Mouse (Mus musculus): ENCODE results near the gene Rnf126. TPM values are rescaled to one million over a fixed set of nuclear protein-coding genes. Genes with fewer than 3 reads are reported as not detected.

Rnf126 gene
- total RNA-seq (2021) = 10 to 100 TPM; 90.8 to 97.7 TPM
- long read RNA-seq, transcript Rnf126-201 (9 exons, 1,639 nt) = major isoform, 129 of 176 reads
- long read RNA-seq, partial matches to known transcripts = 10 of 176 reads
- long read RNA-seq, other reads (novel, unspliced or antisense) = 37 of 176 reads

GRCm38 (mm10) chr10:79766508-79767325, at the start of gene Rnf126:
Gene Rnf126, minus strand, starts transcription at chr10:79766952.
- DNase-seq (ENCODE audit: low spot score in 2 of 2) = peak; percentile 99

DNA sequence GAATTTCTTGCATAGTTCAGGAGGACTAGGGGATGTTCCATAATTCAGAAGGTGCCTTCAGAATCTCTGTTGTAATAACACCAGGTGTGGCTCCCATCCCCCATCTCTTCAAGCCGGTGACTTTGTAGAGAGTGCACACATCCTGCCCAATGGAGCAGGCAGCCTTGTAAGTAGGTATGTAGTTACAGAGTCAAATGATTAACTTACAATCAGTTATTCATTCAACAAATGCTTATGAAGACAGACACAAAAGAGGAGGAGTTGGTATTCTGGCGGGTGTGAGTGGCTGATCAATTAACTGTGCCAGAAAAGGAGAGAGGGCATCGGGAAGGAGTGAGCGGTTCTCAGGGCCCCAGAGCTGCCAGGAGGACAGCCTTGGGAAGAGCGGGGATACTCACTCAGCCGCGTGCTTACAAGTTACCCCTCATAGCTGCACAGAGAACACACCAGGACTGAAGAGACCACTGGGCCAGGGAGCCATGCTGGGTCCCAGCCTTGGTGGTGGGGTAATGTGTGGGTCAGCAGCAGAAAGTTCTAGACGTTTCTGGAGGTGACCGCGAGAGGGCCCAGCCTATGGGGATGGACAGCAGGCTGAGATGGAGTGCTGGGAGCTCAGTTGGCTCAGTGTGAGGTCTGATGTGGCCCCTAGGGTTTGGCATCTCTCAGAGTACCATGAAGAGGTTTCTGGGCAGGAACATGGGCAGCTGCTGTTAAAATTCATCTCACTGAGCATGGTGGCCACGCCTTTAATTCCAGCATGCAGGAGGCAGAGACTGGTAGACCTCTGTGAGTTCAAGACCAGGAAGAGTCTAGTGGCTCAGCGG, 49.1 kb upstream of the Rnf126 start:
- no peak for DNase-seq (ENCODE audit: low spot score in 2 of 2)

DNA sequence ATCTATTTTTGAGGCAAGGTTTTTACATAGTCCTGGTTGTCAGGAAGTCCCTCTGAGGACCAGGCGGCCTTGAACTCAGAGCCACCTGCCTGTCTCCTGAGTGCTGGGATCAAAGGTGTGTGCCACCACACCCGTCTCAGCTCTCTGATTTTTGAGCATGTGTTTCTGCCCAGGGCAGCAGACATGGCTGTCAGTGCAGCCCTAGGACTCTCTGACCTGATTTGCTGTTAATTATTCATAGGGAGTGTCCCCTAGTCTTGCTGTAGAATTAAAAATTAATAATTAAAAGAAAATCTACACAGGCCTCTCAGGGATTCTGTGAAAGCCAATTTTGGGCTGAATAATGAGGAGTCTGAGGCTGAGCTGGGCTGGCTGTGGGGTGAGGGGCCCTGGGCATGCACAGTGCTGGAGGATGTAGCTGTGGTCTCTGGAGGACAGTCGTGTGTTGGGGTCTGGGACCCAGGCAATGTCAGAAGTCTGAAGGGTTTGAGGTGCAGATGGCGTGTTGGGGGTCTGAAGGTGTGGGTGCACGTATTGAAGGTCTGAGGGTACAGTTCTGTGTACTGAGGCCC, 47.6 kb upstream of the Rnf126 start:
- DNase-seq (ENCODE audit: low spot score in 2 of 2) = no peak

DNA sequence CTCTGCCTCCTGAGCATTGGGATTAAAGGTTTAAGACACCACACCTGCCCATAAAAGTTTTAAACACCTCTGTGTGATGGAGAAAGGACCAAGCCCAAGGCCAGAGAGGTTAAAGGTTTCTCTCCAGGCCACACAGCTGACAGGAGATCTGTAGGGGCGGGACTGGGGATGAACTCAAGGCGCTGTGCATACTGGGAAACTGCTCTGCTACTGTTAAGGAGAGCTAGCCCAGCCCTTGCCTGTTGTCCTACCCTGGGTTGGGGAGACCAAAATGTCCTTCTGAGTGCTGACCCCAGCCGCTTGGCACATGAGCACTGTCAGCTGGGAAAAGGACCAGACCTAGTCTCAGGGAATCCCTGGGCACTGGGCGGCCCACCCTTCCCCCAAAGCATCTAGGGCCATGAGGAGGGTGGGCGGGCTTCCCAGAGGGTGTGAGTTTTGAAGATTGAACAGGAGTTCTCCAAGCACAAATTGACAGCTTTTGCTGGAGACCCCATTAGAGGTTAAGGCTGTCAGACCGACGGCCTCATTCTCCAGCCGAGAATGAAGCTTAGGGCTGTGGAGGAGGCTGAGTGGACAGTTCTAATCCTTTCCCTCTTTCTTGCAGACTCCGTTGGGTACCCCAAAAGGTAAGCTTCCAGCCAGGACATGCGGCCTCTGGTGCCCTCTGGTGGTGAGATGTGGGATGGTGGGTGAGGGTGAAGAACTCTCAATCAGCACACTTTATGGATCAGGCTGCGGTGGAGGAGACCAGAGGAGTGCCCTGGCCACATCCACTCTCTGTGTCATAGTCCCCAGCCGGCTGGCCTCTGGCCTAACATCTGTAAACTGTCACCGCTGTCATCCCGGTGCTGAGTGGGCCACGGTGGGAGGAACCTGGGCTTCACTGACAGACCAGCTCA, 45.2 kb upstream of the Rnf126 start:
- DNase-seq (ENCODE audit: low spot score in 2 of 2) = peak; percentile 94

DNA sequence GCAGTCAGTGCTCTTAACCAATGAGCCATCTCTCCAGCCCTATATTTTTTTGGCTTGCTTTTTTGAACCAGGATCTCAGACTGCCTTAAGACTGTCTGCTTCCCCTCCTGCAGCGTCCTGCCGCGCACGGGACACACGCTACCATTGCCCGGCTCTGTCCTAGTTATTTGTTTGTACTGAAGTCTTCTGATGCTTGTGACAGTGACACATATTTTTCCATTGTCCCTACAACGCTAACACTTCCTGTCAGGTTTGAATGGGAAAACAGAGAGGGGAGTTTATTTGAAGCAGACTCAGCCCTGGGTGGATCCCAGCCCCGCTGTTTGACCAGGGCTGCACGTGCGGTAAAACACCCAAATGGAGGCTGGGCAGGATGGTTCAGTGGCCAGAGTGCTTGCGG, 42.0 kb upstream of the Rnf126 start:
- no peak for DNase-seq (ENCODE audit: low spot score in 2 of 2)

GRCm38 (mm10) chr10:79807826-79808225, 41.1 kb upstream of the Rnf126 start:
- no peak for DNase-seq (ENCODE audit: low spot score in 2 of 2)

- DNase-seq (ENCODE audit: low spot score in 2 of 2) = no peak
Measured at GRCm38 (mm10) chr10:79806972-79807371, 40.2 kb upstream of the Rnf126 start.

DNA sequence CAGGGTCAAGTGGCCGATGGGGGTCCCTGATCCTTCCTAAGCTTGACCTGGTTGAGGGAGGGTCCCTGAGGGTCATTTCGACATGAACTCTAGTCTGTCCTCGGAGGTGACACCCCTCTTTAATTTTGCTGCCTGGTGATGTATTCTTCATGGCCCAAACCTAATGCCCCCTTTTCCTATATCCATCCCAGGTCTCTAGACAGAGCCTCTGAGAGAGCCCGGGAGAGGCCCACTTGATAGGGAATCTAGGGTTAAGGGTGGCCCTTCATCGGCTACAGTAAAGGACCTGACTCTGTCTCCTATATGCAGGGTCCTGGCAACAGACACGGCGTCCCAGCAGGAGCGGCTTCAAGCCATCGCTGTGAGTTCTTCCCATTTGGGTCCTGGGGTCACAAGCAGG, 39.6 kb upstream of the Rnf126 start:
- DNase-seq (ENCODE audit: low spot score in 2 of 2) = no peak

DNA sequence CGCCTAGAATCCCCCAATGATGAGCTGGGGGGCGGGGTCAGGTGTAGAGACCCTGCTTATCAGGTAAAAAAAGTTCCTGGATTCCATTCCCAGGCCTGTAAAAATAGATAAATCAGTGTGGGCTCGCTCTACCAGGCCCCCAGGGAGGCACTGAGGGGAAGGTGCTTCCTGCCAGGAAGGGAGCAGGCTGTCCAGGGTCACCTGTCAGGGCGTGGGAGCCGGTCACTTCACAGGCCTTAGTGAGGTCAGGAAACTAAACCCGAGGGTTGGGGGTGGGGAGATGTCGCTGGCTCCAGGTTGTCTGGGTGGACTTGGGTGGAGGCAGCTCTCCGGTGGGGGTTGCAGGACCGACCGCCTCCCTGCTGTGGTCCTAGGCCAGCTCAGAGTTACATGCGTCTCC, 38.9 kb upstream of the Rnf126 start:
- DNase-seq (ENCODE audit: low spot score in 2 of 2) = no peak

GRCm38 (mm10) chr10:79803716-79804323, 37.1 kb upstream of the Rnf126 start:
- DNase-seq (ENCODE audit: low spot score in 2 of 2) = peak; percentile 89 to 94

- no peak for DNase-seq (ENCODE audit: low spot score in 2 of 2)
Measured at GRCm38 (mm10) chr10:79802331-79802971, 35.7 kb upstream of the Rnf126 start.

- no peak for DNase-seq (ENCODE audit: low spot score in 2 of 2)
Measured at GRCm38 (mm10) chr10:79801837-79802236, 35.1 kb upstream of the Rnf126 start.

DNA sequence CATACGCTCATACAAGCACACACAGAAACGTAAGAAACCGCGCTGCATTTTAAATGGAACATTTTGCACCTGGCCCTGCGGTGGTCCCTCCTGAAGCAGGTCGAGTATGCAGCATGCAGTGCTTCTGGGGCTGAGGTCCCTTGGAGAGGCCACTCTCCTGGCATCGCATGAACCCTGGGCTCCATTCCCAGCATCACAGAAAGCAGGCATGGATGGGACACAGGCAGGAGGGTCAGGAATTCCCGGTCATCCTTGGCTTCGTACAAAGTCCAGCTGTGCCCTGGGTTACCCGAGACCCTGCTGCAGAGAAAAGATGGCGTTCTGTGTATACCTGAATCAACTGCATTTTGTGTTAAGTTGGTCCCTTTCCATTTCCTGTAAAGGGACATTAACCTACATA, 33.8 kb upstream of the Rnf126 start:
- no peak for DNase-seq (ENCODE audit: low spot score in 2 of 2)

- no peak for DNase-seq (ENCODE audit: low spot score in 2 of 2)
Measured at GRCm38 (mm10) chr10:79798289-79798928, 31.7 kb upstream of the Rnf126 start.

DNA sequence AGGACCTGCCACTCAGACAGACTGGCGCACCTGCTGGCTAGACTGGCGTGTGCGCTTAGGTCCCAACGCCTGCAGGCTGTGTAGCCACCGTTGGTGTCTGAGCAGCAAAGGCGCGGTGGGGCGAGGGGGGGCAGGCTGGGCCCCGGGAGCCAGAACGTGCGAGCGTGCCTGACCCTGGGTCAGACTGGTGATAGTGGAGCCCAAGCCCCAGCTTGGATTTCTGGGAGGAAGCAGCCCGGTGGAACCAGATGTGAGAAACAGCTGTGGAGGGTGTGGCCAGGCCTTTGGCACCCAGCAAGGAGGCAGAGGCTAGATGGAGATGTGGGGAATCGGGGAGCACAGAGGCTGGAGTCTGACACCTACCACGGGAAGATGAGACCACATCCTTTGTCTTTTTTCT, 30.6 kb upstream of the Rnf126 start:
- DNase-seq (ENCODE audit: low spot score in 2 of 2) = no peak

- no peak for DNase-seq (ENCODE audit: low spot score in 2 of 2)
Measured at GRCm38 (mm10) chr10:79795905-79796304, 29.2 kb upstream of the Rnf126 start.

- peak; percentile 41 to 52 for DNase-seq (ENCODE audit: low spot score in 2 of 2)
Measured at GRCm38 (mm10) chr10:79794491-79794931, 27.8 kb upstream of the Rnf126 start.

DNA sequence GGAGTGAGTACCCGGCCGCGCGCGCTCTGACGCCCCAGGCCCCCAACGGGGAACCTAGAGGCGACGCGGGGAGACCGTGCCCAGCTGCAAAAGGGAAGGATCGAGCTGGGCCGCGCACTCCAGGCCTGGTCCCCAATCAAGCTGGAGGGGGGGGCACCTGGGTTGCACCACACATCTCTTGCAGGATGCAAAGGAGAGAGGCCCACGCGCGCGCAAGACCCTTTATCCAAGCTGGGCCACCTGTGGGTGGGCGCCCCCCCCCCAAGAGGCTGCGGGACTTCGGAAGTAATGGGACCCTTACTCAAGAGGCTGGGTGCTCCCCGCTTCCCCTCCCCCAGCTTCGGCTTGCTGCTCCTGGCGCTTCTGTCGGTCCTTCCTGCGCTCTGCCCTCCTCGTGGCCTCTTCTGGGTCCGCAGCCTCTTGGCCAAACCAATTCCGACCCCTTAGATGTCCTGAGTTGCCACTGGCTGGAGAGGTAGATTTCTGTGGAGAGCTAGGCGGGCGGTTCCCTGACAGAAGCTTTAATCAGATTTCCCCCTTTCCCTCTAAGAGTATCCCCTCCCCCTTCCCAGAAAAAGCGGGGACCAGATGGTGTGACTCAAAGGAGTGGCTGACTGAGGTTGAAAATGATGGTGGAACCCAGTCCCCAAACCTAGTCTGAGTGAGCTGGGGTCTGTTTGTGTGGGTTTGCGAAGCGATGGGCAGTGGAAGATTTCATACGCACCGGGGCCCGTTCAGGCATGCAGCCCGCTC, 27.2 kb upstream of the Rnf126 start:
- peak; percentile 41 to 60 for DNase-seq (ENCODE audit: low spot score in 2 of 2)
